Mouse (Mus musculus) liver, adult 2 months (tissue): Measurements from ENCODE around the gene Dpy19l3. TPM values are rescaled to one million over a fixed set of nuclear protein-coding genes. Genes with fewer than 3 reads are reported as not detected.

Source experiments
- DNase-seq: peaks from one replicate; pipeline ENCODE4 v3.0.0-alpha.2; 2011; ENCODE audit warnings: low read depth, low spot score; ENCODE audit errors: extremely low read depth
- H3K27ac ChIP-seq: fragments of 200-500 bp; replicated peaks from 2 replicates; pipeline ENCODE4 v1.5.1; 2012; ENCODE audit warnings: low read depth, mild to moderate bottlenecking, control low read depth, inconsistent platforms, low read length; ENCODE audit not compliant: insufficient read depth
- H3K27me3 ChIP-seq: fragments of 200-500 bp; 2 replicates; pipeline ENCODE4 v1.6.1; 2012; ENCODE audit warnings: mild to moderate bottlenecking, moderate library complexity, low read length, inconsistent platforms; ENCODE audit not compliant: control insufficient read depth, insufficient read depth
- H3K36me3 ChIP-seq: fragments of 200-500 bp; 2 replicates; pipeline ENCODE4 v1.6.1; 2012; ENCODE audit warnings: low read length, inconsistent platforms; ENCODE audit not compliant: control insufficient read depth, insufficient read depth
- H3K4me1 ChIP-seq: fragments of 200-500 bp; 2 replicates; pipeline ENCODE4 v1.6.1; 2011; ENCODE audit warnings: low read length; ENCODE audit not compliant: control insufficient read depth, insufficient read depth
- H3K4me3 ChIP-seq: fragments of 200-500 bp; 2 replicates; pipeline ENCODE4 v1.5.1; 2011; ENCODE audit warnings: low read depth, mild to moderate bottlenecking, control low read depth, low read length, moderate library complexity; ENCODE audit not compliant: insufficient read depth
- H3K79me2 ChIP-seq: fragments of 200-500 bp; 2 replicates; pipeline ENCODE4 v1.6.1; 2012; ENCODE audit warnings: inconsistent platforms, mild to moderate bottlenecking, low read length, moderate library complexity; ENCODE audit not compliant: control insufficient read depth, insufficient read depth
- H3K9ac ChIP-seq: fragments of 200-500 bp; 2 replicates; pipeline ENCODE4 v1.6.1; 2012; ENCODE audit warnings: low read depth, mild to moderate bottlenecking, control low read depth, inconsistent platforms, low read length
- CTCF ChIP-seq: fragments of 200-500 bp; IDR thresholded peaks from 2 replicates; pipeline ENCODE4 v1.5.1; 2011; ENCODE audit warnings: low read depth, low read length, control low read depth
- POLR2A ChIP-seq: fragments of 200-500 bp; IDR thresholded peaks from 2 replicates; pipeline ENCODE4 v1.6.1; 2011; ENCODE audit warnings: low read length, control low read depth; ENCODE audit not compliant: insufficient read depth; ENCODE audit errors: extremely low read depth
- WGBS: fragments of 180-500 bp; shearing (Covaris S2); methylation state at CpG from one replicate; pipeline ENCODE4 v1.1.7; 2018; 5-methylcytosine and 5-hydroxymethylcytosine counted together
- polyA plus RNA-seq: library from polyadenylated mRNA; depleted of rRNA; stranded (reverse); fragments of >200 nt; gene quantifications from 2 replicates; pipeline ENCODE4 v1.2.3, GENCODE M21; 2012
- total RNA-seq: library from RNA; depleted of rRNA; stranded (reverse); fragments of >200 nt; gene quantifications from 2 replicates; pipeline ENCODE4 v1.2.3, GENCODE M21; 2014

Gene Dpy19l3
- total and polyA plus RNA-seq, 2 experiments = 2.4 to 3.8 TPM

GRCm38 (mm10) chr7:35772347-35772746 lies 18.1 kb upstream of the Dpy19l3 start:
- no peaks in the 10 kb centered on the region for H3K4me1 ChIP-seq
- H3K36me3 ChIP-seq = peaks cover 26% of the 10 kb centered on the region
- no peak overlapping the region for H3K4me3 ChIP-seq
- no peak for DNase-seq
- H3K27ac ChIP-seq = no peak overlapping the region
- 94% methylated on average over 8 of the region's 8 CpGs for WGBS
- H3K79me2 ChIP-seq = no peaks in the 10 kb centered on the region
- H3K27me3 ChIP-seq = no peaks in the 10 kb centered on the region
- no peak overlapping the region for H3K9ac ChIP-seq
- TF ChIP-seq CTCF (no peak), POLR2A (no peak)

- no peaks in the 10 kb centered on the region for H3K4me1 ChIP-seq
- peaks cover 21% of the 10 kb centered on the region for H3K36me3 ChIP-seq
- H3K4me3 ChIP-seq = no peak overlapping the region
- no peak for TF ChIP-seq POLR2A
- no peak for TF ChIP-seq CTCF
- H3K79me2 ChIP-seq = no peaks in the 10 kb centered on the region
- H3K9ac ChIP-seq = no peak overlapping the region
- DNase-seq = no peak
- H3K27ac ChIP-seq = no peak overlapping the region
- H3K27me3 ChIP-seq = no peaks in the 10 kb centered on the region
Measured at GRCm38 (mm10) chr7:35771106-35771505, 16.9 kb upstream of the Dpy19l3 start.

GRCm38 (mm10) chr7:35770122-35770521 lies 15.9 kb upstream of the Dpy19l3 start:
- no peaks in the 10 kb centered on the region for H3K4me1 ChIP-seq
- H3K4me3 ChIP-seq = no peak overlapping the region
- no peaks in the 10 kb centered on the region for H3K79me2 ChIP-seq
- WGBS = 72% methylated on average over 7 of the region's 7 CpGs
- no peaks in the 10 kb centered on the region for H3K27me3 ChIP-seq
- DNase-seq = no peak
- no peak for TF ChIP-seq CTCF
- no peak for TF ChIP-seq POLR2A
- H3K36me3 ChIP-seq = peaks cover 20% of the 10 kb centered on the region
- H3K9ac ChIP-seq = no peak overlapping the region
- H3K27ac ChIP-seq = no peak overlapping the region

GRCm38 (mm10) chr7:35764461-35764860 lies 10.2 kb upstream of the Dpy19l3 start:
- Histone ChIP-seq H3K4me1 (no peaks in the 10 kb centered on the region), H3K9ac (no peak overlapping the region), H3K27ac (no peak overlapping the region), H3K4me3 (no peak overlapping the region), H3K79me2 (no peaks in the 10 kb centered on the region), H3K27me3 (no peaks in the 10 kb centered on the region), H3K36me3 (no peaks in the 10 kb centered on the region)
- DNase-seq = no peak
- 89% methylated on average over 11 of the region's 11 CpGs for WGBS
- TF ChIP-seq CTCF (no peak), POLR2A (no peak)

GRCm38 (mm10) chr7:35761801-35762200 lies 7.5 kb upstream of the Dpy19l3 start:
- WGBS = 67% methylated on average over 5 of the region's 5 CpGs
- no peaks in the 10 kb centered on the region for H3K36me3 ChIP-seq

GRCm38 (mm10) chr7:35759602-35760001 lies 5.3 kb upstream of the Dpy19l3 start:
- H3K79me2 ChIP-seq = no peaks in the 10 kb centered on the region
- no peak for DNase-seq
- H3K4me3 ChIP-seq = no peak overlapping the region
- no peak overlapping the region for H3K9ac ChIP-seq
- no peaks in the 10 kb centered on the region for H3K36me3 ChIP-seq
- H3K4me1 ChIP-seq = no peaks in the 10 kb centered on the region
- 34% methylated on average over 2 of the region's 2 CpGs for WGBS
- H3K27me3 ChIP-seq = no peaks in the 10 kb centered on the region
- TF ChIP-seq CTCF = peak; percentile 63; the same call in 1 of the 2 replicates
- TF ChIP-seq POLR2A = no peak
- H3K27ac ChIP-seq = no peak overlapping the region

More at GRCm38 (mm10) chr7:35761801-35762200, 7.5 kb upstream of the Dpy19l3 start:
- no peak overlapping the region for H3K27ac ChIP-seq
- no peaks in the 10 kb centered on the region for H3K27me3 ChIP-seq
- DNase-seq = no peak
- no peak overlapping the region for H3K4me3 ChIP-seq
- TF ChIP-seq POLR2A (no peak), CTCF (no peak)
- H3K79me2 ChIP-seq = no peaks in the 10 kb centered on the region
- H3K4me1 ChIP-seq = no peaks in the 10 kb centered on the region
- no peak overlapping the region for H3K9ac ChIP-seq
